Mouse (Mus musculus) liver (tissue): ENCODE results near the gene Trh.

ENCODE experiments used
- DNase-seq: peaks from one replicate; pipeline ENCODE4 v3.0.0-alpha.2; 2020; ENCODE audit warnings: mixed read lengths

Gene Trh

GRCm38 (mm10) chr6:92221604-92222003 lies 22.8 kb downstream of the Trh start:
- no peak for DNase-seq

- DNase-seq = peak; percentile 40
Observed at GRCm38 (mm10) chr6:92219445-92219844, 25.0 kb downstream of the Trh start.

- DNase-seq = peak; percentile 94
Observed at GRCm38 (mm10) chr6:92214773-92215449, 29.5 kb downstream of the Trh start, which contains the start of gene Rbsn. Gene Rbsn (minus strand): TSS chr6:92214925.

GRCm38 (mm10) chr6:92214055-92214772 lies 30.2 kb downstream of the Trh start:
- DNase-seq = peak; percentile 45

GRCm38 (mm10) chr6:92199414-92199813 lies 45.0 kb downstream of the Trh start:
- no peak for DNase-seq
